Mouse (Mus musculus) urinary bladder, postnatal 36 days (tissue): ENCODE measurements around the gene 4930470P17Rik.

Source experiments
- DNase-seq, 2 experiments: peaks; one replicate each; pipeline ENCODE4 v3.0.0; 2022; ENCODE audit warnings: low spot score in 2 of 2, mixed read lengths in 1 of 2

4930470P17Rik gene

GRCm38 (mm10) chr2:170578588-170578987 is 23.2 kb downstream of the 4930470P17Rik start:
- DNase-seq, result no peak

- no peak for DNase-seq
Measured at GRCm38 (mm10) chr2:170577502-170577901, 24.3 kb downstream of the 4930470P17Rik start.

- DNase-seq, result no peak
Measured at GRCm38 (mm10) chr2:170576077-170576476, 25.7 kb downstream of the 4930470P17Rik start.

DNA sequence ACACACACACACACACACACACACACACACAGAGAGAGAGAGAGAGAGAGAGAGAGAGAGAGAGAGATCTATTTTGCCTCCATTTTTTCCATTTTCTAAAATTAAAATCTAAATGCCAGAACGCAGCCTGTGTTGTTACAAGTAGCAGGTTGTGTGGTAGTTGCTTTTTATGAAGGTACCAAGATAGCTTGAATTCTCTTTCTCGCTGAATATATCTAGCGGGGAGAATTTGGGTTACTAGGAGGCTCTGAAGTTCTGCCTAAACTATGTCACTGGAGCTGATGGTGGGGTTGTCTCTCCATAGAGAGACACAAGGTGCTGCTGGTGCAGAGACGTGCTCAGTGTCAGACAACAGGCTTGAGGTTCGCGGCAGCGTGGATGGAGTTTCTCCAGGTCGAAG is 36.8 kb downstream of the 4930470P17Rik start:
- DNase-seq, result no peak

GRCm38 (mm10) chr2:170563956-170564855 is 37.6 kb downstream of the 4930470P17Rik start:
- DNase-seq, result no peak

GRCm38 (mm10) chr2:170552088-170552487 is 49.7 kb downstream of the 4930470P17Rik start:
- no peak for DNase-seq

DNA sequence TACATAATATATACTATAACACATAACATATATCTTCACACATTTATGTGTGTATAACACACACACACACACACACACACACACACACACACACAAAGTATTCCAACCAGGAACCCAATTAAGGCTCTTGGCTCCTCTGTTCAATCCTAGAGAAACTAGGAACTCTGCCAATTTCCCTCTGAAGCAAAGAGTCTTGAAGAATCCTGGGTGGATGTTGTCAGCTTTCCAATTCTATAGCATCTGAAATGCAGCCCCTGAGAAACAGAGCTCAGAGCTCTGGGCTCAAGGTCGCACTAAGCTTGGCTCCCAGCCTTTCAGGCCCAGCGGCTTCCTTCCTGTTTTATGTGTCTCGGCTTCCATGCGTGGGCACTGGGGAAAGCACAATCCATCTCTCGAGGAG is 51.6 kb downstream of the 4930470P17Rik start:
- no peak for DNase-seq

- DNase-seq, result no peak
Measured at GRCm38 (mm10) chr2:170549146-170549545, 52.7 kb downstream of the 4930470P17Rik start.

DNA sequence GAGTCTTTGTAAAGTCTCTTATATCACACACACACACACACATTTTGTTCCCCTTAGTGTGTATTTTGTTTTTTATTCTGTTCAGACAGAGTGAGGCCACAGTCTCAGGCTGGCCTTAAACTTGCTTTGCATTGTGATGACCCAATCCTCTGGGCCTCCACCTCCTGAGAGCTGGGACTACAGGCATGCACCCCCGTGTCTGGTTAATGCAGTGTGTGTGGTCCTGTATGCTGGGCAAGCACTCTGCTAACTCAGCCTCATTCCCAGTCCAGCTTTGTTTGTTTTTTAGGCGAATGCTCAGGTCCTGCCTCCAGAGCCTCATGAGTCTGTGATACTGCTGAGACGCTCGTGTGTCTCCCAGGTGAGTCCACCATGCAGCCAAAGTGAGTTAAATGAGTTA is 53.8 kb downstream of the 4930470P17Rik start:
- DNase-seq, result no peak

GRCm38 (mm10) chr2:170547526-170547925 is 54.3 kb downstream of the 4930470P17Rik start:
- DNase-seq, result no peak

- DNase-seq, result no peak
Measured at GRCm38 (mm10) chr2:170545745-170546144, 56.1 kb downstream of the 4930470P17Rik start.

GRCm38 (mm10) chr2:170544950-170545349 is 56.9 kb downstream of the 4930470P17Rik start:
- no peak for DNase-seq

DNA sequence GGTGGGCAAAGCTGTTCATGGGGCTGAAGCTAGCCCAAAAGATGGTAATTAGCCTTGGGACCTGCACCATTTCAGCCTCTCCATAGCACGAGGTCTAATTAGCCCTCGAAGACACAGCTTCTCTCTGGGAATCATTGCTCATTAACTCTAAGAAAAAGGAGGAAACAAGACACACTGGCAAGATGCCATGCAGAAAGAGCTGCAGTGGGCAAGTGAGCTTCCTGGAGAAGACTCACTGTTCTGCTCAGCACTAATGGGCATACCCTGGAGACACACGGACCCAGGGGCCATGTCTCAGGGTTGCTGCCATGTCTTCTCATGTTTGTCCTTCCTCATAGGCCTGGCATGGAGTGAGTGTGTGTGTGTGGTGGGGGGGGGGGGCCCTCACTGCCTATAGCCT is 57.7 kb downstream of the 4930470P17Rik start:
- DNase-seq, result no peak

DNA sequence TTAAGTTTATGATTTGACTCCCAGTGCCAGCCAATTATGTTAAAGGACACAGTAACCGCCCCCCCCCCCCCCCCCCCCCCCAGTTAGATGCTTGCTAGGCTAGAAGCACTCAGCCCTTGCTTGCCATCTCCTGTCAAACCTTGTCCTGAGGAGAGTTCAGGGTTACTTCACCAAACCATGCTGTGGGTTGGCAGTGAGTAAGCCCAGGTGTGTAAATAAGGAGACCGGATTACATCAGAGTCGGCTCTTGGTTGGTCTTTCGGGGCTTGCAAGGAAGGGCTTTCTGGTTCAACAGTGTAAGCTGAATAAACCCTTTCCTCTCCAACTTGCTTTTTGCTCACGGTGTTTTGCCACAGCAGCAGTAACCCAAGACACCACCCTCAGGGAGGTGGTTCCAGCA is 58.2 kb downstream of the 4930470P17Rik start:
- DNase-seq, result no peak

DNA sequence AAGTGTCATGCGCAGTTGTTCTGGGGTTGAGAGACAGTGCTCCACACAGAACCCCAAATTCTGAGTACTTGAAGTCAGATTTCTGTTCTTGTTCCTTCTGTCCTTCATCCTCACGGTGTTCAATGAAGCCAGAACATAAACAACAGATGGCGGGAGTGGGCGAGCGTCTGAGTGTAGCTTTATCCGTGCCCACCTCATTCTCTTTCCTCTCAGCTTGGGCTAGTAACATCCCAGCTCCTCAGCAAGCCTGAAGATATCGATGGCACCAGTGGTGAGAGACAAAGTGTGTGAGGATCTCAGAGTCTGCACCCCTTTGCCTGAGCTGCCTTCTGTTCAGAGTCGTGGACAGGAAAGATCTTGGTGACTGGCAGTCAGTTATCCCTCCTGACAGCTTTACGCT is 62.6 kb downstream of the 4930470P17Rik start:
- no peak for DNase-seq

DNA sequence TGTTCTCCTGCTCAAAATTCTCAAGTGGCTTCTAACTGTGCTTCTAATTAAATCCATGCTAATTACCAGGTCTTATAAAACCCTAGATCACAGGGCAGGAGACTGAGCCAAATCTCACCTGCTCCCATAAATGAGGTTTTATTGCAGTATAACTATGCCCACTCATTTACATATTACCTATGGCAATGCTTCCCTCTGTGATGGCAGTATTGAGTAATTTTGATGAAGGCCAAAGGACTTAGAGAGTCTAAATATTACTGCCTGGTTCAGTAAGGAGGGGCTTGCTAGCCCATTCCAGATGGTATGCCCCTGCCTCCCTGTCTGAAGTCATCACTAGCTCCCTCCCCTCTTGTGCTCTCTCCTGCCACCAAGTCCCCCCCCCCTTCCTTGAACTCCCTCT is 66.0 kb downstream of the 4930470P17Rik start:
- DNase-seq, result no peak

GRCm38 (mm10) chr2:170534803-170535174 is 67.0 kb downstream of the 4930470P17Rik start:
- DNase-seq, result no peak

DNA sequence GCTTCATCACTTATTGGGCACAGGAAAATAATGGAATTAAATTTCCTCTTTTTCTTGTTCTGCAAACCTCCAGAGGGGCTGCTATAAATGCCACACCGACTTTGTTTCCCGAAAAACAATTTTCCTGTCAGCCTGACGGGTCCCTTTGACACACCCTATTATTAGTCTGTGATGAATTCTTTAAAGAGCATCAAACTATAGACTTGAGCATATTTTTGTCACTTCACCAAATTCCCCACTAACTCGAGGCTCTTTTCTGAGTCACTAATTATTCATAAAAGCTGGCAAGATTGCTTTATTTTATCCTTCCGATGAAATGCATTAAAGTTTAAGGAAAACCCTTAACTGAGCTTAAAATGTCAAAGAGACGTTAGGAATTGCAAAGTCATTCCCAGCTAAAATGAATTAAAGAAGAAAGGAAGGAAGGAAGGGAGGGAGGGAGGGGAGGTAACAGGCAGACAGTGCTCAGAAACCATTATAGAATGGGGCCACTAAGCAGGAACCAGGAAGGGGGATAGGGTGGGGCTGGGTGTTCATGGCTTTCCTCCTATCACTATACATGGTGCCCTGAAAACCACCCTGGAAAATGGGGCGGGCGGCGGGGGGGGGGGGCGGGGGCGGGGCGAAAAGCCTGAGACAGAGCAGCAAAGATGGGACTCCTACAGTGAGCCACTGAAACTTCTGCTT is 67.6 kb downstream of the 4930470P17Rik start:
- no peak for DNase-seq

DNA sequence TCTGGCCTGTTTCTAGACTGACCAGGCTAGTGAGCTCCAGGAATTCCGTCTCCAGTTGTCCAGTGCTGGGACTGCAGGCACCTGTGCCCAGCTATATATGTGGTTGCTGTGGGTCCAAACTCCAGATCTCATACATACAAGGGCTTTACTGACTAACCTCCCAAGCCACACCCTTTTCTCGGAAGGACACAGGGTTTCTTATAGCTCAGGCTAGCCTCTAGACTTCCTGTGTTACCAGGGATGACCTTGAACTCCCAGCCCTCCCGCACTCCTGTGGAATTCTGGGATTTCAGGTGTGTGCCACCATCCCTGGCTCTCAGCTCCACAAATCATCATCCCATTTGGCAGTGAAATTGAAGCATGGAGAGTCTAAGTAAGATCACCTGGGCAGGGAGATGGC is 71.6 kb downstream of the 4930470P17Rik start:
- no peak for DNase-seq

DNA sequence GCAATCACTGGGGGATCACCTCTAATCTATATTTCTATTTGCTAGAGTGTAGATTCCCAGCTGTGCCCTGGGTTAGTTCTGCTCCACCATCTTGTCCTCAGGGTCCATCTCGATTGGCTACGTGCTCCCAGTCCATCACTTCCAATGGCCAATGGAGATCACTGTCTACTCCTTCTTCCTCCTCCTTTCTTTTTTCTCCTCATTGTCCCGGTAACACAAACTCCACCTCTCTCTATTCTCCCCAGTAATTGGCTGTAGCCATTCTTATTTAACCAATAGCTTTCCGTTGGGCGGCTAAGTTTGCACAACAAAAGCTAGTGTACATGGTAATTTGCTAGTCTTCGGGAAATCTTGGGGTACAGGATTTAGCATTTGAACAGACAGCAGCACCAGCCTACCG is 72.1 kb downstream of the 4930470P17Rik start:
- no peak for DNase-seq
